Mouse (Mus musculus) frontal cortex, postnatal 25 days (tissue): Measurements from ENCODE around the gene Slc6a5.

Experiments used
- DNase-seq, 2 experiments: peaks; one replicate each; pipeline ENCODE4 v3.0.0; 2022; ENCODE audit warnings: low spot score in 2 of 2

Slc6a5 gene

GRCm38 (mm10) chr7:49909850-49910249 lies at the start of gene Slc6a5:
Gene Slc6a5 (plus strand): TSS chr7:49910146.
- DNase-seq, result no peak

GRCm38 (mm10) chr7:49861196-49861595 lies 48.8 kb upstream of the Slc6a5 start:
- no peak for DNase-seq

DNA sequence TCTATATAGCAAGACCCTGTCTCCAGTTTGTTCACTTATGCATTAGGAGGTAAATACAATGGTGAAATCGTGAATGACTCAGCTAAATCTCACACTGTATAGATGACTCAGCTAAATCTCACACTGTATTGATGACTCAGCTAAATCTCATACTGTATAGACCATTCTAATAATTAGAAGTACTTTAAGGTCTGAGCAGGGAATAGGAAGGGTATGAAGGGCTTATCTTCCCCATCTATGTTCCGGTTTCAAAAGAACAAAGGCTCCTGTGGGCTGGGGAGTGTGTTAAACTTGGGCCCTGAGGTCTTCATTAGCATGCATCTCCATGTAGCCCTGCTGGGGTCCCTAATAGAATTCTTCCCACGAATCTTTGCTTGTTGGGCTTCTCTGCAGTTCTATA lies 46.2 kb upstream of the Slc6a5 start:
- DNase-seq, result no peak

DNA sequence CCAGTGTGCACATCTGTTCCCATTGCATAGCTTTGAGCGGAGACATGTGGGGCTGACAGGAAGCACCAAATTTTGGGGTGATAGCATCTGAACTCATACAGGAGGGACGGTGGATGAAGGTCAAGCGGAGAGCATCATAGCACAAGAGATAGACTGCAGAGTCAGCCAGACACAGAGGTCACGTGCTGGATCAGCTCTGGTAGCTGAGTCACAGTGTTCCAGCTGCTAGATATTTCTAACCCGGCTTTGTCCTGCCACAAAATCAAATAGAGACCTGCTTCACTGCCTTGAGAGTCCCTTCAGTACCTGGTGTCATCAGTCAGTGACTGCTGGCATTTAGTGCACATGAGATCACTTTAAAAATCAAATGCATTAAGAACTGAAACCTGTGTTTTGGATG lies 40.3 kb upstream of the Slc6a5 start:
- no peak for DNase-seq

DNA sequence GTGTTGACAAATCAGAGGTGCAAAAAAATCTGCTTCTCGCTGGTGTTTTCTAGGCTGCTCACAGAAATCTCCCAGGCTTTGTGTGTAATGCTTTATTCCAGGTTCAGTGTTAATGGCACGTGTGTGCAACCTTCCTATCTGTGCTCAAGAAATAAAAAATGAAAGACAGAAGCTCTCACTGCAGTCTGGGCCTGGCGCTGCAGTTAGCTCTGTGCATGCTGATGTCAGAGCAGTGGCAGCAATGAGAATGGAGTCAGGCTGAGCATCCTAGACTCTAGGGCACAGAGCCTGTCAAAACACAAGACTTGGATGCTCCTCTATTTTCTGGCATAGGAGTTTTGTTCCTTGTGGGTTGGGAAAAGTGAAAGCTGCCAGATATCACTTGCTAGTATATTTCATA lies 39.7 kb upstream of the Slc6a5 start:
- no peak for DNase-seq

- no peak for DNase-seq
These were observed 32.6 kb upstream of the Slc6a5 start for GRCm38 (mm10) chr7:49877307-49877706.

- no peak for DNase-seq
These were observed 30.9 kb upstream of the Slc6a5 start for GRCm38 (mm10) chr7:49879051-49879450.

GRCm38 (mm10) chr7:49879998-49880707 lies 29.8 kb upstream of the Slc6a5 start:
- DNase-seq, result no peak

DNA sequence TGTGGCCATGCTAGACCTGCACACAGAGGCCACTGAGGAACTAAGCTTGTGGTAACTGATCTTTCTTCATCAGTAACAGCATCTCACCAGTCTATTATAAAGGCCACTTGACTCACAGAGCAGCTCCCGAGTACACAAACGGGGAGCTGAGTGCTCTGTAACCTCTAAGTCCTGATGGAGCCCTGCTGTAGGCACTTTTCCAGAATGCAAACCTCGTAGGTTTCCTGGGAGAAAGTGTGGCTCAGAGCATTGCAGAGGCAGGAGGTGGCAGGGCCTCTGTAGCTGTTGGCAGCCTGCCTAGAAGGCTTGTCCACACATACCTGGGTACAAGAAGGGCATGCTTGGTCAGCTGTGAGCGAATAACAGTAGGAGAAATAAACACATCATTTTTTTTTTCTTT lies 27.7 kb upstream of the Slc6a5 start:
- no peak for DNase-seq

DNA sequence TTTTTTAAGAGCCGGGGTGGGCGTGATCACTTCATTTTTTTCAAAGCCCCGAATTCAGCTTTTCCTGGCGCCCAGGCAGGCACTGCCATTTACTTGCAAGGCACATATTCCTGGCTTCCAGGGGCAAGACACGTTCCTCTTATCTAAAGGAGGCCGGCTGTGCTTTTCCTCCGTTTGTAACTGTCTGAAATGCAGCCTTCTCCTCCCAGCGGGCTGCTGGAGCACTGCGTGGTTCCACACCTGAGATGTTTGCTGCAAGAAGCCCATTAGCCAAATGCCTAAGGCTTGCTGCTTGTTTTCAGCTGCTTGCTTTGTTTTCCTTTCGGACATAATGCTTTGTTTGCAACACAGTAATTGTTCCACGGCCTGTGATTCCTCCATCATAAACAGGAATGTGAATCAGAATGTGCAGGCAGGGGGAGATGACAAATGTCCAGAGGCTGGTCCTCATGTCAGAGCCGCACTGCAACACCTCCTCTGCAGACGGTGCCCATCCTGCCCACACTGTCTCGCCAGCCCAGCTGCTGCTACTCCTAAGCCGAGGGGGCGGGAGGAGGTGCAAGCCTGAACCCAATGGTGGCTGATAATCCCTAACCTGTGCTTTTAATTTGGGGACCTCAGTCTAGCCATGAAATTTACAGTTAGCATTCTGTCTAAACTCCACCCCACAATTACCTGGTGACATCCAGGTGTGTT lies 27.1 kb upstream of the Slc6a5 start:
- DNase-seq, result peak in 1 of 2 experiments; percentile 9

GRCm38 (mm10) chr7:49887776-49888390 lies 22.1 kb upstream of the Slc6a5 start:
- DNase-seq, result no peak

- DNase-seq, result no peak
These were observed 15.2 kb upstream of the Slc6a5 start for GRCm38 (mm10) chr7:49894786-49895185.

DNA sequence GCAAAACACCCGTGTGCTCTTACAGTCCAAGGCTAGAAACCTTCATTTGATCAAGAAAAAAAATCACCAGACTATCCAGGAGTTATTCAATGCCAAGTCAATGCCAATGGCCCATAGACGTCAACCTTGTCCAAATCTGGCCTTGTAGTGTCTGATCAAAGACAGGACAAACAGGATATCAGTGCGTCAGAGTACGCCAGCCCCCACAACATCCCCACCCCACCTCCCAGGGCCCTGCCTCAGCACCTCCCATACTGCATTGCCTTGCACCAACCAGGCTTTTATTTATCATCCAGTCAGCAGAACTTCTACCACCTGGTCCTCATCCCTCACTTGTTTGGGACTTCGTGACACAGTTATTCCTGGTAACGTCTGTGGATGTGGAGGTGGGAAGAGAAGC lies 14.7 kb upstream of the Slc6a5 start:
- DNase-seq, result no peak

DNA sequence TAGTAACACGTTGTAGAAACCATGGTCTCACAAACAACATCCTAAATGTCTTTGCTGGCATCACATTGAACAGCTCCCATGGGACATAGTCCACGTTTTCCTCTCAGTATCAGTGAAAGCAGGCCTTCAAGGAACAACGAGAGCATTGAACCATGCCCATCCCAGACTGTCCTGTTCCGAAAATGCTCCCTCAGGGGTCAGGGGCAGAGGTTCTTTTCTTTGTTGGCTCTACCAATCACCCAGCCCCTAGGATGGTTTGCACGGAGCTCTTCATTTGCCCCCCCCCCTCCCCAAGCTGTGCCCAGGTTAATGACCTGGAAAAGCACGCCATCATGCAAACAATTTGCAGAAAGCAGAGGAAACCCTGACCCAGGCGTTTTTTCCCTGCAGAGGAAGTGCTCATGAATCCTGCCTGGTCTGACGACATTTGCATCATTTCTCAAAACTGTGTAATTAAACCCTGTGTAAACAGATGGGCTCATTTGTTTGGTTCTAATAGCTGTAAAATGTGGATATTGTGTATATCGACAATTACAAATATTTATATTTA lies 7.9 kb upstream of the Slc6a5 start:
- no peak for DNase-seq

GRCm38 (mm10) chr7:49907191-49908171 lies 2.5 kb upstream of the Slc6a5 start:
- no peak for DNase-seq

DNA sequence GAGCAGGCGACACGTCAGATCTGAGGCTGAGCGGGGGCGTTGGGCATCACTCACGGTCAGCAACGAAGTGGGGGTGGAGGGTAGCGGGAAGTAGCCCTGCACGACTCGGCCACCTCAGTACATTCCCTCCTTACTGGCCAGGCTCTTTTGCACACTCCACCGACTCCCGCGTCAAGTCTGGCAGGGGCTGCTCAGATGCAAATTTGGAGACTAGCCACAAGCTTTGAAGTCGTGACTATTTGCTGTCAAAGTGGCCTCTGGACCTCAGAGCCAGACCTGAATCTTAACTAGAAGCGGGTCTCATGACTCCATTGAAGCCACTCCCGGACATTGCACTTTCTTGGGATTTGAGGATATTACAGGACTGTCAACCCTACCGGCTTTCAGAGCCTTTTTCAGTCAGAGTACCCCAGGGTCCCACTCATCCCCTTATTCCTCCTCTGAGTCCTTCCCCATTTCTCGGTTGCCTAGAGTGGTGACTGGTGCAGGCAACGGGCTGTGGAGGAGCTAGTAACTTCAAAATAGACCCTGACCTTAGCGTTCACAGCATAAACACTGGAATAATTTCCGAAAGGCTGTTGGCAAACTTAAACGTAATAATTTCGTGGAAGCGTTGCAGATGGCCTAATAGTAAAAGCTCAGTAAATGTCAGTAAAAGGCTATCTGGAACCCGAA lies 1.6 kb upstream of the Slc6a5 start:
- DNase-seq, result no peak

- no peak for DNase-seq
These were observed 945 bp upstream of the Slc6a5 start for GRCm38 (mm10) chr7:49908990-49909411.

- DNase-seq, result no peak
These were observed 415 bp downstream of the Slc6a5 start for GRCm38 (mm10) chr7:49910361-49910760.

GRCm38 (mm10) chr7:49911147-49911946 lies 1.4 kb downstream of the Slc6a5 start:
- DNase-seq, result no peak

DNA sequence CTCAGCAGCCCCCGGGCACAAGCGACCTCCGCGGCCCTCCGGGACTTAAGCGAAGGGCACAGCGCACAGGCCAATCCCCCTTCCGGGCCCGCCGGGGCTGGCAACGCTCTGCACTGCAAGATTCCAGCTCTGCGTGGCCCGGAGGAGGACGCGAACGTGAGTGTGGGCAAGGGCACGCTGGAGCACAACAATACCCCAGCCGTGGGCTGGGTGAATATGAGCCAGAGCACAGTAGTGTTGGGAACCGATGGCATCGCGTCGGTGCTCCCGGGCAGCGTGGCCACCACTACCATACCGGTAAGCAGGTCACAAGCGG lies 2.0 kb downstream of the Slc6a5 start:
- DNase-seq, result no peak
